Mouse (Mus musculus): ENCODE data around the gene Atrx.

Gene Atrx

GRCm38 (mm10) chrX:105767932-105768331 is 161.3 kb downstream of the Atrx start:
- no peak for DNase-seq (ENCODE audit: low spot score)

- no peak for DNase-seq (ENCODE audit: low spot score)
Observed at GRCm38 (mm10) chrX:105767177-105767764, 161.9 kb downstream of the Atrx start.

GRCm38 (mm10) chrX:105766013-105766412 is 163.2 kb downstream of the Atrx start:
- DNase-seq (ENCODE audit: low spot score) = no peak

- DNase-seq (ENCODE audit: low spot score) = no peak
Observed at GRCm38 (mm10) chrX:105765005-105765706, 164.0 kb downstream of the Atrx start.

- DNase-seq (ENCODE audit: low spot score) = no peak
Observed at GRCm38 (mm10) chrX:105764162-105765004, 164.8 kb downstream of the Atrx start, which contains the start of gene Fgf16. Gene Fgf16 (plus strand): TSS chrX:105764279.

GRCm38 (mm10) chrX:105763612-105764011 is 165.6 kb downstream of the Atrx start:
- no peak for DNase-seq (ENCODE audit: low spot score)

GRCm38 (mm10) chrX:105762847-105763527 is 166.2 kb downstream of the Atrx start:
- DNase-seq (ENCODE audit: low spot score) = no peak
